9 mouse cellular contexts compared by ENCODE assay signal in genomic region chr7:80857181-80857580, GRCm38 (mm10). TPM values are rescaled to one million over a fixed set of nuclear protein-coding genes. Genes with fewer than 3 reads are reported as not detected.
A peak's percentile ranks its signal among the peaks of the same experiment; 100 is the strongest.
DNase-seq lines count a peak whose midpoint lies in the region; ATAC-seq and TF ChIP-seq lines count a peak whose summit lies in the region.
"Had no signal": no experiment of that assay in that cellular context is flagged by ENCODE, and none has a peak within 500 bp of the region (broad histone marks: within the 10 kb centered on the region; RNA-seq: fewer than 3 reads in every experiment).

No protein-coding gene starts in this region.

- H3K4me1 ChIP-seq in kidney, embryonic 15.5 days, result peaks cover 10% of the 10 kb centered on the region
- peaks cover 2% of the 10 kb centered on the region; the same call in 1 of the 2 replicates for H3K4me1 ChIP-seq in testis, adult 2 months (ENCODE audit: control insufficient read depth, insufficient read depth, low read length)

- DNase-seq in kidney, adult 11 months, result peak; percentile 80
- DNase-seq in adrenal gland, postnatal 10 days, result peak; percentile 88
- peak; percentile 54 for DNase-seq in embryo, embryonic 11.5 days (ENCODE audit: low read depth, low spot score)
- peak; percentile 79 to 86 for DNase-seq in heart, postnatal 14 days
- peak; percentile 74 to 80 for DNase-seq in left cerebral cortex, adult 18-20 months (ENCODE audit: low spot score in 2 of 2)

- no peak overlapping the region for H3K4me3 ChIP-seq in kidney, embryonic 15.5 days (replicated peaks)
- peak overlapping the region; percentile 74 for H3K4me3 ChIP-seq in testis, adult 2 months (ENCODE audit: control insufficient read depth, low read depth, low read length)
- H3K4me3 ChIP-seq: embryonic facial prominence, embryonic 15.5 days had no signal

- H3K9me3 ChIP-seq in kidney, embryonic 15.5 days (replicated peaks), result no peaks in the 10 kb centered on the region
- H3K9me3 ChIP-seq: embryonic facial prominence, embryonic 15.5 days had no signal

- no peak for ATAC-seq in kidney, embryonic 15.5 days (replicated peaks; ENCODE audit: low FRiP score)
- peak; percentile 70 for ATAC-seq in monocyte, adult 5-6 weeks (replicated peaks; ENCODE audit: insufficient number of reproducible peaks, low FRiP score, low TSS enrichment, poor library complexity, severe bottlenecking)

- no peak for TF ChIP-seq POLR2A in testis, adult 2 months (IDR thresholded peaks at IDR 0.05; ENCODE audit: control insufficient read depth, low read depth, low read length)

- H3K9ac ChIP-seq in kidney, embryonic 15.5 days, result no peak overlapping the region
- H3K9ac ChIP-seq: embryonic facial prominence, embryonic 15.5 days had no signal

- no peaks in the 10 kb centered on the region for H3K27me3 ChIP-seq in kidney, embryonic 15.5 days
- no peaks in the 10 kb centered on the region for H3K27me3 ChIP-seq in testis, adult 2 months (ENCODE audit: control insufficient read depth, insufficient read depth, low read length)
- H3K27me3 ChIP-seq: embryonic facial prominence, embryonic 15.5 days had no signal

- TF ChIP-seq CTCF in testis, adult 2 months (IDR thresholded peaks at IDR 0.05; ENCODE audit: control insufficient read depth, insufficient read depth, insufficient replicate concordance, low read depth, low read length), result peak; percentile 76; the same call in 1 of the 2 replicates

- intact Hi-C loops in heart, postnatal 14 days (cut with DNase I), result loop anchor here (1.0 to 5.0 kb wide), 2 partner anchors 298 to 485 kb away; no protein-coding TSS in a partner anchor

- 24% methylated on average over 6 of the region's 6 CpGs for WGBS in kidney, embryonic 15.5 days

- no peaks in the 10 kb centered on the region for H3K36me3 ChIP-seq in kidney, embryonic 15.5 days
- peaks cover 1% of the 10 kb centered on the region; the same call in 1 of the 2 replicates for H3K36me3 ChIP-seq in testis, adult 2 months (ENCODE audit: control insufficient read depth, insufficient read depth, low read length)
- H3K36me3 ChIP-seq: embryonic facial prominence, embryonic 15.5 days had no signal

- no peak overlapping the region for H3K27ac ChIP-seq in kidney, embryonic 15.5 days
- peak overlapping the region; percentile 68; the same call in 1 of the 2 replicates for H3K27ac ChIP-seq in testis, adult 2 months (ENCODE audit: control insufficient read depth, insufficient read depth, low read depth, low read length)
- H3K27ac ChIP-seq: embryonic facial prominence, embryonic 15.5 days had no signal

- no peak overlapping the region for H3K4me2 ChIP-seq in kidney, embryonic 15.5 days
- H3K4me2 ChIP-seq: embryonic facial prominence, embryonic 15.5 days had no signal

RNA-seq across cellular contexts. Expression of gene Zscan2, which starts 3.5 kb away (rescaled TPM):
- 2.8 and 2.9 TPM in 2 replicates for polyA plus RNA-seq in kidney, embryonic 15.5 days (2015; fragmentation: Nextera tagmentation; extraction: Ambion mirVana)
- 1 to 10 TPM; 6.5 to 6.8 TPM for total RNA-seq in adrenal gland, postnatal 10 days (2021)
- total RNA-seq in heart, postnatal 14 days (2021), result 1 to 10 TPM; 5.2 to 7.0 TPM
- 10 to 100 TPM; 15.9 to 17.0 TPM for total RNA-seq in left cerebral cortex, adult 18-20 months (2021)
- 6.9 to 12.1 TPM (median 9.2 TPM) in 3 replicates for total RNA-seq in monocyte, adult 5-6 weeks (2017)
- 35.8 and 41.0 TPM in 2 replicates for polyA plus RNA-seq in testis, adult 2 months (2012; rRNA removed)

RNA-seq across cellular contexts. Expression of gene Iqgap1, which starts 31.4 kb away (rescaled TPM):
- polyA plus RNA-seq in kidney, embryonic 15.5 days (2015; fragmentation: Nextera tagmentation; extraction: Ambion mirVana), result 95.2 and 95.3 TPM in 2 replicates
- total RNA-seq in adrenal gland, postnatal 10 days (2021), result 10 to 100 TPM; 76.2 to 86.8 TPM
- 10 to 100 TPM; 60.2 to 61.0 TPM for total RNA-seq in heart, postnatal 14 days (2021)
- 10 to 100 TPM; 22.6 to 23.3 TPM for total RNA-seq in left cerebral cortex, adult 18-20 months (2021)
- 598 to 656 TPM (median 610 TPM) in 3 replicates for total RNA-seq in monocyte, adult 5-6 weeks (2017)
- polyA plus RNA-seq in testis, adult 2 months (2012; rRNA removed), result 30.6 and 35.5 TPM in 2 replicates

RNA-seq across cellular contexts. Expression of gene Wdr73, which starts 43.9 kb away (rescaled TPM):
- 36.7 and 37.5 TPM in 2 replicates for polyA plus RNA-seq in kidney, embryonic 15.5 days (2015; fragmentation: Nextera tagmentation; extraction: Ambion mirVana)
- total RNA-seq in adrenal gland, postnatal 10 days (2021), result 10 to 100 TPM; 24.9 to 27.1 TPM
- 1 to 10 TPM; 6.3 to 7.6 TPM for total RNA-seq in heart, postnatal 14 days (2021)
- total RNA-seq in left cerebral cortex, adult 18-20 months (2021), result 10 to 100 TPM; 27.5 to 29.9 TPM
- 6.9 to 25.2 TPM (median 10.8 TPM) in 3 replicates for total RNA-seq in monocyte, adult 5-6 weeks (2017)
- polyA plus RNA-seq in testis, adult 2 months (2012; rRNA removed), result 16.5 and 16.9 TPM in 2 replicates

RNA-seq across cellular contexts. Expression of gene Nmb, which starts 47.7 kb away (rescaled TPM):
- 8.2 and 10.0 TPM in 2 replicates for polyA plus RNA-seq in kidney, embryonic 15.5 days (2015; fragmentation: Nextera tagmentation; extraction: Ambion mirVana)
- 1 to 10 TPM; 4.0 to 4.7 TPM for total RNA-seq in adrenal gland, postnatal 10 days (2021)
- total RNA-seq in heart, postnatal 14 days (2021), result 1 to 10 TPM; 5.8 to 8.2 TPM
- 1 to 10 TPM; 5.3 to 6.0 TPM for total RNA-seq in left cerebral cortex, adult 18-20 months (2021)
- total RNA-seq in monocyte, adult 5-6 weeks (2017), result 1.6 to 7.3 TPM (median 3.1 TPM) in 3 replicates
- polyA plus RNA-seq in testis, adult 2 months (2012; rRNA removed), result 12.1 and 13.2 TPM in 2 replicates
